Mouse (Mus musculus) hindbrain, postnatal 0 days (tissue): Measurements from ENCODE around the gene Ms4a15. TPM values are rescaled to one million over a fixed set of nuclear protein-coding genes. Genes with fewer than 3 reads are reported as not detected.

ENCODE experiments used
- ATAC-seq: fragments of 200-750 bp; cut with Nextera tagmentation; 2 replicates; pipeline ENCODE4 v1.8.0; 2017; ENCODE audit warnings: mild to moderate bottlenecking, moderate TSS enrichment, moderate library complexity
- DNase-seq: peaks from one replicate; pipeline ENCODE4 v3.0.0-alpha.2; 2015; ENCODE audit warnings: low spot score
- H3K27ac ChIP-seq: fragments of 300-500 bp; sonication (generic); 2 replicates; pipeline ENCODE4 v1.5.1; 2014; ENCODE audit warnings: mild to moderate bottlenecking
- H3K27me3 ChIP-seq: fragments of 300-500 bp; sonication (generic); 2 replicates; pipeline ENCODE4 v1.6.1; 2014; ENCODE audit warnings: low read length, mixed read lengths; ENCODE audit not compliant: insufficient read depth
- H3K36me3 ChIP-seq: fragments of 300-500 bp; sonication (generic); 2 replicates; pipeline ENCODE4 v1.6.1; 2014; ENCODE audit warnings: low read length, mixed read lengths; ENCODE audit not compliant: insufficient read depth
- H3K4me1 ChIP-seq: fragments of 300-500 bp; sonication (generic); 2 replicates; pipeline ENCODE4 v1.6.1; 2014; ENCODE audit warnings: antibody characterized with exemption, low read length, mixed read lengths; ENCODE audit not compliant: insufficient read depth
- H3K4me2 ChIP-seq: fragments of 300-500 bp; sonication (generic); 2 replicates; pipeline ENCODE4 v1.6.1; 2014; ENCODE audit warnings: low read depth, mild to moderate bottlenecking, low read length, moderate library complexity, mixed read lengths
- H3K4me3 ChIP-seq: fragments of 300-500 bp; sonication (generic); 2 replicates; pipeline ENCODE4 v1.5.1; 2014; ENCODE audit warnings: low read length
- H3K9ac ChIP-seq: fragments of 300-500 bp; sonication (generic); replicated peaks from 2 replicates; pipeline ENCODE4 v1.6.1; 2014; ENCODE audit warnings: mild to moderate bottlenecking, low read length, moderate library complexity, mixed read lengths
- H3K9me3 ChIP-seq: fragments of 300-500 bp; sonication (generic); 2 replicates; pipeline ENCODE4 v1.6.1; 2016; ENCODE audit warnings: low read length, mixed read lengths
- CTCF ChIP-seq: IDR thresholded peaks from 2 replicates; pipeline ENCODE4 v1.5.1; 2016; ENCODE audit warnings: antibody characterized with exemption, control low read depth, low read depth
- WGBS: fragments of 180-500 bp; shearing (Covaris S2); extraction: QIAGEN DNeasy Blood & Tissue Kit; methylation state at CpG from one replicate; pipeline ENCODE4 v1.1.7; 2014; 5-methylcytosine and 5-hydroxymethylcytosine counted together
- polyA plus RNA-seq: library from polyadenylated mRNA; unstranded; fragments of >200 nt; fragmentation: Nextera tagmentation; extraction: Ambion mirVana; gene quantifications from 2 replicates; pipeline ENCODE4 v1.2.1, GENCODE M21; 2015
- total RNA-seq: library from RNA; depleted of rRNA; stranded (reverse); fragments of >200 nt; gene quantifications from 2 replicates; pipeline ENCODE4 v1.2.3, GENCODE M21; 2014

Ms4a15 gene
- total and polyA plus RNA-seq, 2 experiments from 2014 or later: not detected

- peak; percentile 81 for TF ChIP-seq CTCF
- no peak overlapping the region for H3K27ac ChIP-seq
- H3K36me3 ChIP-seq: no peaks in the 10 kb centered on the region
- H3K4me2 ChIP-seq: peak overlapping the region; percentile 33
- H3K27me3 ChIP-seq: no peaks in the 10 kb centered on the region
- 11% methylated on average over 18 of the region's 18 CpGs for WGBS
- H3K4me3 ChIP-seq: no peak overlapping the region
- ATAC-seq (peak; percentile 65), DNase-seq (peak; percentile 76)
- H3K9ac ChIP-seq: no peak overlapping the region
- H3K9me3 ChIP-seq: no peaks in the 10 kb centered on the region
- H3K4me1 ChIP-seq: no peaks in the 10 kb centered on the region
Observed at GRCm38 (mm10) chr19:10979184-10980168, 13.6 kb downstream of the Ms4a15 start.

GRCm38 (mm10) chr19:10976318-10976717 lies 16.7 kb downstream of the Ms4a15 start:
- peak; percentile 39 for TF ChIP-seq CTCF
- Histone ChIP-seq H3K36me3 (no peaks in the 10 kb centered on the region), H3K4me3 (no peak overlapping the region), H3K9ac (no peak overlapping the region), H3K9me3 (0 out of 2 replicates have a peak, but pooled peaks cover 3% of the 10 kb centered on the region), H3K4me2 (no peak overlapping the region), H3K27me3 (no peaks in the 10 kb centered on the region), H3K4me1 (no peaks in the 10 kb centered on the region), H3K27ac (no peak overlapping the region)
- DNase-seq (no peak), ATAC-seq (no peak)
- 54% methylated on average over 4 of the region's 4 CpGs for WGBS

- Histone ChIP-seq H3K4me1 (no peaks in the 10 kb centered on the region), H3K27ac (no peak overlapping the region), H3K9me3 (0 out of 2 replicates have a peak, but pooled peaks cover 3% of the 10 kb centered on the region), H3K27me3 (no peaks in the 10 kb centered on the region), H3K4me3 (no peak overlapping the region), H3K4me2 (no peak overlapping the region), H3K36me3 (no peaks in the 10 kb centered on the region), H3K9ac (no peak overlapping the region)
- WGBS: 80% methylated on average over 2 of the region's 2 CpGs
- no peak for ATAC-seq
- DNase-seq: no peak
- no peak for TF ChIP-seq CTCF
Observed at GRCm38 (mm10) chr19:10975187-10975586, 17.9 kb downstream of the Ms4a15 start.

- Histone ChIP-seq H3K27me3 (no peaks in the 10 kb centered on the region), H3K9ac (no peak within 1 kb of the TSS), H3K4me3 (no peak within 1 kb of the TSS), H3K27ac (no peak within 1 kb of the TSS), H3K9me3 (0 out of 2 replicates have a peak, but pooled peaks cover 3% of the 10 kb centered on the region), H3K4me1 (no peaks in the 10 kb centered on the region), H3K36me3 (no peaks in the 10 kb centered on the region), H3K4me2 (no peak within 1 kb of the TSS)
- no peak for DNase-seq
- no peak for ATAC-seq
- no peak for TF ChIP-seq CTCF
- 74% methylated on average over 4 of the region's 4 CpGs for WGBS
Observed at GRCm38 (mm10) chr19:10974238-10974865, 18.7 kb downstream of the Ms4a15 start, which contains the start of gene Ms4a10. Gene Ms4a10 (minus strand): TSS chr19:10974670.

- H3K36me3 ChIP-seq: no peaks in the 10 kb centered on the region
- DNase-seq (no peak), ATAC-seq (peak; percentile 33; the same call in 1 of the 2 replicates)
- H3K4me2 ChIP-seq: no peak overlapping the region
- H3K27ac ChIP-seq: no peak overlapping the region
- H3K4me3 ChIP-seq: no peak overlapping the region
- H3K4me1 ChIP-seq: no peaks in the 10 kb centered on the region
- H3K27me3 ChIP-seq: no peaks in the 10 kb centered on the region
- TF ChIP-seq CTCF: no peak
- 0 out of 2 replicates have a peak, but pooled peaks cover 3% of the 10 kb centered on the region for H3K9me3 ChIP-seq
- WGBS: 68% methylated on average over 2 of the region's 2 CpGs
- H3K9ac ChIP-seq: no peak overlapping the region
Observed at GRCm38 (mm10) chr19:10973187-10973586, 19.9 kb downstream of the Ms4a15 start.

GRCm38 (mm10) chr19:10972660-10973059 lies 20.4 kb downstream of the Ms4a15 start:
- no peaks in the 10 kb centered on the region for H3K27me3 ChIP-seq
- H3K4me2 ChIP-seq: no peak overlapping the region
- no peak overlapping the region for H3K27ac ChIP-seq
- no peak overlapping the region for H3K4me3 ChIP-seq
- no peak for TF ChIP-seq CTCF
- DNase-seq: no peak
- H3K36me3 ChIP-seq: no peaks in the 10 kb centered on the region
- H3K9me3 ChIP-seq: 0 out of 2 replicates have a peak, but pooled peaks cover 3% of the 10 kb centered on the region
- no peak for ATAC-seq
- no peaks in the 10 kb centered on the region for H3K4me1 ChIP-seq
- WGBS: 37% methylated on average over 3 of the region's 3 CpGs
- H3K9ac ChIP-seq: no peak overlapping the region
